Mouse (Mus musculus): Measurements from ENCODE around the gene Gm45711.
A peak's percentile ranks its signal among the peaks of the same experiment; 100 is the strongest.
"Not testable (repeated sequence)": the region's sequence is repeated elsewhere in the genome, so short reads cannot be mapped to it uniquely, and the experiment has no call there.

The Gm45711 gene

GRCm38 (mm10) chr8:104313311-104313710 is 3.4 kb upstream of the Gm45711 start:
- peak; percentile 68 for DNase-seq

DNA sequence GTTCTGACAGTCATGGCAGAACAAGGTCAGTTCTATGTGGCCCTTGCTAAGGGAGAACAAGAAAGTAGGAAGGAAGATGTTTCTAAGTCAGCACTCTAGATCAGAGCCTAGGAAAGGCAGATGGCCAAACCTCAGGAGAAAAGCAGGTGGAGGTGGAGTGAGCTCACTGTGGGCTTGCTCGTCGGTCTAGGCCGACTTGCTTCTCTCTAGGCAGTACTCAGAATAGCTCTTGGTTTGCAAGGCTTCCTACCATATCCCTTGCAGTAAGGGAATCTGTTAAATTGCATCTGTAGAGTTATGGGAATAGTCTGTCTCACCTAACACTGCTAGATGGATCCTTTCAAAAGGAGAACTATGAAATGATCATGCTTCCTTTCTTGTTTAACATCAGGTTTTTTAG is 2.1 kb upstream of the Gm45711 start:
- not testable (repeated sequence) for DNase-seq

DNA sequence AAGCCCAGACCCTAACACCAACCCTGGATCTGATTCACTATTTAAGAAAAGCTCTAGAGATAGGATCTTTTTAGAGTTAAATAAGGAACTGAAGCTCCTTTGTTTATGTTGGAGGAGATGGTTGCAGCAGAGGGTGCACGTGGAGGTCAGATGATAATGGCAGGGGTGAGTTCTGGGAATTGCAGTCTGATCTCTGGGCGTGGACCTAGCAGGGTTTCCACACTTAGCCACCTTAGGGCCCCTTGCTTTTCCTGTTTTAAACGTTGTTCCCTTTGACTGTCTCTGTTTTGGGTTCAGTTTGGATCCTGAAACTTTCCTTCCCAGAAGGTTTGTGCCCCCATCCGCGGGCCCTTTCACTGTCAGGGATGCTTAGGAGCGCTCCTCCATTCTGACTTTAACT is 1.5 kb downstream of the Gm45711 start:
- not testable (repeated sequence) for DNase-seq

GRCm38 (mm10) chr8:104304962-104305361 is 4.9 kb downstream of the Gm45711 start:
- no peak for DNase-seq

DNA sequence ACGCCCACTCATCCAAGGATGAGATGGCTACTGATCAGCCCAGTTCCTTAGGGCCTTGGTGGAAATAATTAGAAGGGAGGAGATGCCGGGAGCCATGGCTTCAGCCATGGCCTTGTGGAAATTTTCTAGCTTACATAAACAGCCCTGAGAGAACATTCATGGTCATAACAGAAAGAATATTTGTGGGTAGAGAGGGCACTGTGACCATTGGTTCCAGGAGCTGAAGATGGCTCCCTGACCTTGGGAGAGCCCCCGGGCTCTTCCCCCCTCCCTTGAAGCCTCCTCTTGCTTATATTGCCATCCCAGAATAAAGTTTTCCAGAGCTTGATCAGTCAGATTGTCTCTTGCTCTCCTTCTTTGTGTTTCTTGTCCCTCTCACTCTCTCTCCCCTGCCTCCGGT is 7.3 kb downstream of the Gm45711 start:
- not testable (repeated sequence) for DNase-seq

- peak; percentile 5 for DNase-seq
Observed at GRCm38 (mm10) chr8:104301577-104301976, 8.3 kb downstream of the Gm45711 start.

DNA sequence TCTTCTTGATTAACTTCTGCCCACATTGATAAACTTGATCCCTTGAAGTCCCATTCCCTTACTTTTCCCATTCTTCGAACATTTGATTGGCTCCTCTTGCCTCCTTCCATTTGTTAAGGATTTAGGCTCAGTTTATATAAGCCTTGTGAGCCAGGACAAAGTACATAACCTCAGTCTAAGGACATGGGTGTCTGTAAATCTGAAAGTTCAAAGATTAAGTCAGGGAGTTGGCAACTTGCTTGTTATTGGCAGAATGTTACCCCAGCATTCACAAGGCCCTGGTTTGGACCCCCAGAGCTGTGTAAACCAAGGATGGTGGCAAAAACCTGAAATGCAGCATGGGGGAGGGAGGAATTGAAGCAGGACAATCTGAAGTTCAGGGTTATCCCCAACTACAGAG is 15.5 kb downstream of the Gm45711 start:
- DNase-seq, result no peak

DNA sequence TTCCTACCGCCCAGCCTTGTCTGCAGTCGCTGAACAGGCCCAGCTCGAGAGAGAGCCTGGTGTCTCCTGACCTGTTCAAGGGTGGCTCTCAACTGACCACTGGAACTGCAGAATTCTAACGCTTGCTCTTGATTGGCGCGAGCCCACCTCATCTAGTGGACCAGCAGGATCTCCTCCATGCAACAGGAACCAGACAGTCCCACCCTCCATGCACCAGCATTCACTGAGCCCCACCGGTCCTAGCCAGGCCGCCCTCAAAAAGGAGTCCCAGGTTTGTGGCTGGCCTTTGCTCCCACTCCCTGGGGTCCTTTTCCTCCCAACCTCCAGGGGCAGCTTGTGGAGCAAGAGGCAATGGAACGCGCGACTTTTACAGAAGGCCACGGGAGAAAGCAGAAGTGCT is 16.8 kb downstream of the Gm45711 start, which contains the start of gene Cmtm2a:
Gene Cmtm2a (minus strand): TSS at position 101 of the 400 bp plus-strand sequence.
- not testable (repeated sequence) for DNase-seq

DNA sequence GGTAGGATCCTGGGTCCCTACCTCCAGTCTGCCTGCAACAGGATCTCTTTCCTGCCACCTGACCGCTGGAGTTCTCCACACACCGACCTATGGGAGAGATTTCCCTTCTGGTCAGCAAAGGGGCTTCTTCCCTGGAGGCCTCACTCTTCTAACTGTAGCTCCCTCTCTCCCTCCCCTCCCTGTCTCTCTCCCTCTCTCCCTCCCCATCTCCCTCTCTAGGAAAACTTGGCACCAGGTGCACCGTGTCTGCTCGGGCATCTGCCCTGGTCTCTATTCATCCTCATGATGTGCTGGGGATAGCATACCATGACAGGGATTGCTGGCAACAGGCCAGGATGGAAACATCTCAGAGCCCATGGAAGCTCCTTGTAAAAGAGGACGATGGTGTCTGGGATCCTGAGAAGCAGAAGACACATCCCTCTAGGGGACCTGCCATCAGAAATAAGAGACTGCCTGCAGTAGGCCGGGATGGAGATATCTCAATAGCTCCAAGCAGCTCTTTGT is 40.9 kb downstream of the Gm45711 start:
- no peak for DNase-seq

DNA sequence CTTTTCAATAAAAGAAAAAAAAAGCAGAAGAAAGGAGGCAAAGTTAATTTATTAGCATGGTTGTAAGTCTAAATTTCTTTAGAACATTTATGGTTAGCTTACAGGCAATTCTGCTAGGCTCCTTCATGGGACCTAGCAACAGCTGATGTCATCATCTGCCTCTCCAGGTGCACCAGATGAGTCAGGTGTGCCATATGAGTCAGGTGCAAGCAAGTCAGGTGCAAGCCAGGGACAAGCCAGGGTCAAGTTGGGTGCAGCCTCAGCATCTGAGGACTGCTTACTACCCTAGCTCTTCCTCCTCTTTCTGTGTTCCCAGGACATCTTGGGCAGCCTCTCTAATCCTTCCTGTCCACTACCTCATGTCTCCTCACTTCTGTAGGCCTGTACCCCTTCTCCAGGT is 41.5 kb downstream of the Gm45711 start:
- DNase-seq, result no peak

- DNase-seq, result not testable (repeated sequence)
Observed at GRCm38 (mm10) chr8:104264271-104264935, 45.5 kb downstream of the Gm45711 start.

- DNase-seq, result not testable (repeated sequence)
Observed at GRCm38 (mm10) chr8:104261802-104262201, 48.1 kb downstream of the Gm45711 start.

DNA sequence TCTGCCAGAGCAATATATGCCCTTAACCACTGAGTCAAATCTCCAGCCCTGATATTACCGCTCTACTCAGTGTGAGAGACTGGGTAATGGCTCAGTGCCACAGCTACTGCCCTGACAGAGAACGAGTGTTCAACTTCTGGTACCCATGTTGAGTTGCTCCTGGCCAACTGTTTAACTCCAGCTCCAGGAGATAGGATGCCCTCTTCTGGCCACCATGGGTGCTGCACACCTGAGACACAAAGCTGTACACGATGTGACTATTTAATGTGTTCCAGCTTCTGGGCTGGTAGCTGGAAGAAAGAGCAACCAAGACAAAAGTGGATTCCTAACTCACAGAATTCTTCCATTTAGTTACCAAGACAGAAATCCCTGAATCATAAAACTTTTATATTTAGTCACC is 56.9 kb downstream of the Gm45711 start:
- peak; percentile 38 for DNase-seq

- peak; percentile 29 for DNase-seq
Observed at GRCm38 (mm10) chr8:104251461-104251860, 58.4 kb downstream of the Gm45711 start.

- DNase-seq, result peak; percentile 91
Observed at GRCm38 (mm10) chr8:104250439-104251367, 59.2 kb downstream of the Gm45711 start, which contains the start of gene Cklf. Gene Cklf, plus strand, starts transcription at chr8:104250861.

GRCm38 (mm10) chr8:104249442-104249996 is 60.4 kb downstream of the Gm45711 start:
- no peak for DNase-seq

DNA sequence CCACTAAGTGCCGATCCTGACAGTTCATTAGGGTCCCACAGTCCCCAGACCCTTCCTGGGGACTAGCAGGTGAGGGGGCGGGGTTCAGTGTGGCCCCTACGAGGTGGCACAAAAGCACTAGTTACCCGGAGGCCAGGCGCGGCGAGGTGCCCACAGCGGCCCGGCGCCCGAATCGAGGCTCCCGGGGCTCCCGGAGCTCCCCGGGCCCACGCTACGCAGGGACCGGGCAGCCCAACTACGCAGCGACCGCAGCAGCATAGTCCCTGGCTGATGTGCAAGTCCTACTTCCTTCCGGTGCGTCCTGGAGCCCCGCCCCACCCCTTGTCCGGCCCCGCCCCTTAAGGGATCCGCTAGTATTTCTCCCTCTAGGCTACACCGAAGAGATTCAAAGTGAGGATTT is 61.6 kb downstream of the Gm45711 start, which contains the start of gene Tk2:
Gene Tk2 (minus strand): TSS at position 283 of the 400 bp plus-strand sequence.
- DNase-seq, result peak; percentile 81

- DNase-seq, result peak; percentile 7
Observed at GRCm38 (mm10) chr8:104247908-104248275, 62.0 kb downstream of the Gm45711 start.

- DNase-seq, result peak; percentile 64
Observed at GRCm38 (mm10) chr8:104247054-104247907, 62.6 kb downstream of the Gm45711 start.

- DNase-seq, result peak; percentile 14
Observed at GRCm38 (mm10) chr8:104246621-104247020, 63.3 kb downstream of the Gm45711 start.

- no peak for DNase-seq
Observed at GRCm38 (mm10) chr8:104242038-104242644, 67.7 kb downstream of the Gm45711 start.

GRCm38 (mm10) chr8:104239418-104239861 is 70.4 kb downstream of the Gm45711 start:
- no peak for DNase-seq
